Mouse (Mus musculus) lung, postnatal 0 days (tissue): ENCODE measurements at regions not wholly inside any gene's neighbourhood (a gene's known extent, or its start where the extent isn't known, plus 50 kb on each side); places are given as distances from the start of the nearest gene placed in this dataset.

Experiments
- ATAC-seq: fragments of 200-750 bp; cut with Nextera tagmentation; 2 replicates; pipeline ENCODE4 v1.8.0; 2017; ENCODE audit warnings: moderate library complexity
- DNase-seq: peaks from one replicate; pipeline ENCODE4 v3.0.0-alpha.2; 2016; ENCODE audit warnings: low spot score
- H3K27ac ChIP-seq: fragments of 300-500 bp; sonication (generic); 2 replicates; pipeline ENCODE4 v1.5.1; 2014; ENCODE audit warnings: antibody characterized with exemption, mild to moderate bottlenecking, low read length, mixed read lengths
- H3K27me3 ChIP-seq: fragments of 300-500 bp; sonication (generic); replicated peaks from 2 replicates; pipeline ENCODE4 v1.6.1; 2014; ENCODE audit warnings: low read length, mixed read lengths; ENCODE audit not compliant: insufficient read depth
- H3K36me3 ChIP-seq: fragments of 300-500 bp; sonication (generic); 2 replicates; pipeline ENCODE4 v1.6.1; 2014; ENCODE audit warnings: low read length, mixed read lengths; ENCODE audit not compliant: insufficient read depth
- H3K4me1 ChIP-seq: fragments of 300-500 bp; sonication (generic); 2 replicates; pipeline ENCODE4 v1.6.1; 2014; ENCODE audit warnings: antibody characterized with exemption, low read depth, low read length, mixed read lengths; ENCODE audit not compliant: insufficient read depth
- H3K4me2 ChIP-seq: fragments of 300-500 bp; sonication (generic); replicated peaks from 2 replicates; pipeline ENCODE4 v1.6.1; 2014; ENCODE audit warnings: low read depth, mild to moderate bottlenecking, low read length, moderate library complexity, mixed read lengths
- H3K4me3 ChIP-seq: fragments of 300-500 bp; sonication (generic); 2 replicates; pipeline ENCODE4 v1.5.1; 2014; ENCODE audit warnings: low read depth, low read length
- H3K9ac ChIP-seq: fragments of 300-500 bp; sonication (generic); replicated peaks from 2 replicates; pipeline ENCODE4 v1.6.1; 2014; ENCODE audit warnings: low read depth, mild to moderate bottlenecking
- H3K9me3 ChIP-seq: fragments of 300-500 bp; sonication (generic); 2 replicates; pipeline ENCODE4 v1.6.1; 2016; ENCODE audit warnings: low read length, mixed read lengths
- CTCF ChIP-seq: IDR thresholded peaks from 2 replicates; pipeline ENCODE4 v1.5.1; 2016; ENCODE audit warnings: antibody characterized with exemption, mild to moderate bottlenecking
- EP300 ChIP-seq: IDR thresholded peaks from 2 replicates; pipeline ENCODE4 v1.6.1; 2016; ENCODE audit warnings: antibody characterized with exemption, mild to moderate bottlenecking, control low read depth
- WGBS: fragments of 180-500 bp; shearing (Covaris S2); extraction: QIAGEN DNeasy Blood & Tissue Kit; methylation state at CpG from one replicate; pipeline ENCODE4 v1.1.7; 2014; 5-methylcytosine and 5-hydroxymethylcytosine counted together

DNA sequence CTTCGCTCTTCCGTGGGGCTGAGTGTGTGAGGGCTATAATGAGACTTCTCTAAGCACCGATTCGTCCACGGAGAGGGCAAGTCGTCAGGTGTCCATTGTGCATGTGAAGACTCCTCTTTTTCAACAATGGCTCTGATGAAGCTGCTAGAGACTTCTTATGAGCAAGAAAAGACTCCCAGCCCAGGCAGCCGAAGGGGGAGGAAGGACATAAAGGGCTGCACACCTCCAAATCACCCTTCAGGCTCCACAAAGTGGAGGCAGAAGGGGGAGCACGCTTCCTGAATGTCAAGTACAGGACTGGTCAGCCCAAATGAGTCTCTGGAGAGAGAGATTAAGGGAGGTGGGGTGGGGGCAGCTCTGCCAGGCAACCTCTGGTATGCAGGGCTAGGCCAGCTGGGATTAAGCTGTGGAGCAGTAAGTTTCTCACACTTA lies 350.3 kb upstream of the Camk1g start:
- WGBS, result 68% methylated on average over 8 of the region's 8 CpGs
- Histone ChIP-seq H3K27ac (no peak overlapping the region), H3K4me2 (no peak overlapping the region), H3K36me3 (no peaks in the 10 kb centered on the region), H3K27me3 (no peaks in the 10 kb centered on the region), H3K4me3 (no peak overlapping the region), H3K9me3 (no peaks in the 10 kb centered on the region), H3K4me1 (no peaks in the 10 kb centered on the region), H3K9ac (no peak overlapping the region)
- ATAC-seq (no peak), DNase-seq (no peak)
- no peak for TF ChIP-seq EP300
- no peak for TF ChIP-seq CTCF

- Histone ChIP-seq H3K9me3 (no peaks in the 10 kb centered on the region), H3K36me3 (no peaks in the 10 kb centered on the region), H3K4me2 (no peak overlapping the region), H3K4me1 (no peaks in the 10 kb centered on the region), H3K9ac (no peak overlapping the region), H3K27ac (no peak overlapping the region), H3K4me3 (no peak overlapping the region), H3K27me3 (no peaks in the 10 kb centered on the region)
- TF ChIP-seq CTCF (no peak), EP300 (no peak)
- WGBS, result 51% methylated on average over 4 of the region's 4 CpGs
- ATAC-seq (no peak), DNase-seq (no peak)
Measured at GRCm38 (mm10) chr1:193715328-193715727, 345.2 kb upstream of the Camk1g start.

GRCm38 (mm10) chr1:193714631-193715030 lies 344.5 kb upstream of the Camk1g start:
- no peaks in the 10 kb centered on the region for H3K4me1 ChIP-seq
- H3K4me3 ChIP-seq, result no peak overlapping the region
- 70% methylated on average over 2 of the region's 2 CpGs for WGBS
- H3K9ac ChIP-seq, result no peak overlapping the region
- no peak for TF ChIP-seq CTCF
- no peak for TF ChIP-seq EP300
- H3K27me3 ChIP-seq, result no peaks in the 10 kb centered on the region
- no peak overlapping the region for H3K4me2 ChIP-seq
- ATAC-seq (no peak), DNase-seq (no peak)
- H3K27ac ChIP-seq, result no peak overlapping the region
- no peaks in the 10 kb centered on the region for H3K36me3 ChIP-seq
- H3K9me3 ChIP-seq, result no peaks in the 10 kb centered on the region

DNA sequence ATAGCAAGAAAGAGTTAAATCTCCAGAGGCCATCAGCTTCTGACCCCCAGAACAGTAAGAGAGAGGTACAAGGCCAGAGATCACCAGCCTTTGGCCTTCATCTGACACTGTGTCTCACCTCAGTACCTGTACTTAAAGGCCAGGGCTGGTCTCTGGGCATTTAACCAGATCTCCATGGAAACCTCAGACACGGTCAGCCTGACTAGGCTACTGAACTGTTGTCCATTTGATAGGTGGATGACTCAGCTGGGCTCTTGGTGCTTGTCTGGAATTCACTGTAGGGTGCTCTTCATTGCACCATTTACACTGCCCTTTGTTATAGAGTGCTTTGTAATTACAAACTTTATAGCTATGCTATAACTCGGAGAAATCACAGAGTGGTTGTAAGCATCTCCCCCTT lies 335.1 kb upstream of the Camk1g start:
- no peaks in the 10 kb centered on the region for H3K36me3 ChIP-seq
- H3K4me2 ChIP-seq, result no peak overlapping the region
- no peak overlapping the region for H3K27ac ChIP-seq
- H3K9ac ChIP-seq, result no peak overlapping the region
- no peak overlapping the region for H3K4me3 ChIP-seq
- ATAC-seq (peak; percentile 30; the same call in 1 of the 2 replicates), DNase-seq (peak; percentile 40)
- 46% methylated on average over 2 of the region's 2 CpGs for WGBS
- TF ChIP-seq EP300 (no peak), CTCF (no peak)
- H3K27me3 ChIP-seq, result no peaks in the 10 kb centered on the region
- H3K4me1 ChIP-seq, result no peaks in the 10 kb centered on the region
- no peaks in the 10 kb centered on the region for H3K9me3 ChIP-seq

- TF ChIP-seq CTCF, result peak; percentile 89
- TF ChIP-seq EP300, result no peak
- peak; percentile 59 for DNase-seq
- Histone ChIP-seq H3K4me3 (no peak overlapping the region), H3K9me3 (no peaks in the 10 kb centered on the region), H3K9ac (no peak overlapping the region), H3K36me3 (no peaks in the 10 kb centered on the region), H3K4me2 (no peak overlapping the region), H3K27ac (no peak overlapping the region), H3K27me3 (no peaks in the 10 kb centered on the region), H3K4me1 (no peaks in the 10 kb centered on the region)
- 31% methylated on average over 15 of the region's 15 CpGs for WGBS
- ATAC-seq, result no peak
Measured at GRCm38 (mm10) chr1:193702707-193703419, 332.8 kb upstream of the Camk1g start.

GRCm38 (mm10) chr1:193700217-193700616 lies 330.1 kb upstream of the Camk1g start:
- Histone ChIP-seq H3K36me3 (no peaks in the 10 kb centered on the region), H3K9ac (no peak overlapping the region), H3K4me1 (no peaks in the 10 kb centered on the region), H3K27me3 (no peaks in the 10 kb centered on the region), H3K4me2 (no peak overlapping the region), H3K4me3 (no peak overlapping the region), H3K27ac (no peak overlapping the region), H3K9me3 (no peaks in the 10 kb centered on the region)
- ATAC-seq, result peak; percentile 65; the same call in 1 of the 2 replicates
- peak; percentile 34 for DNase-seq
- 64% methylated on average over 3 of the region's 3 CpGs for WGBS
- TF ChIP-seq EP300 (no peak), CTCF (no peak)
